Mouse (Mus musculus): ENCODE data around the gene Ipo7.
"Not testable (repeated sequence)": the region's sequence is repeated elsewhere in the genome, so short reads cannot be mapped to it uniquely, and the experiment has no call there.

Ipo7 gene

GRCm38 (mm10) chr7:110018117-110018630 lies at the start of gene Ipo7:
TSS of gene Ipo7 (plus strand) at chr7:110018274.
- peak; percentile 95 to 96 for DNase-seq

- DNase-seq: peak; percentile 67 to 80
Measured at GRCm38 (mm10) chr7:109968924-109969450, 49.1 kb upstream of the Ipo7 start.

DNA sequence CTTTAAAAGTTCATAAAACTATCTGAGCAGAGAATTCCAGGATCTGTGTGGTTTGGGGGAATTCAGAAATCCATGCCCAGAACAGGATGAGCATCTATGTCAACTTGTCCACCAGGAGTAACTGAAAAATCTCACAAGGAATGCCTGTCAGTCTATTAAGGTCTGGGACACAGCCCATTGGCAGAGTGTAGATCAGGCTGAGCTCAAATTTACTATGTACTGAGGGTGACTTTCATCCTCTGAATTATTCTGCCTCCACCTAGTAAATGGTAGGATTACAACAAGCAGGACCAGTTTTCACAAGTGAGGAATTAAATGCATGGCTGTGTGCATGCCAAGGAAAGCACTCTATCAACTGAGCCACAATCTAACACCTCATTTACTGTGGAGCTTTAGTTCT lies 48.5 kb upstream of the Ipo7 start:
- no peak for DNase-seq

GRCm38 (mm10) chr7:109975966-109976715 lies 41.9 kb upstream of the Ipo7 start:
- no peak for DNase-seq

GRCm38 (mm10) chr7:109977131-109977530 lies 40.9 kb upstream of the Ipo7 start:
- DNase-seq: peak; percentile 25 to 40

DNA sequence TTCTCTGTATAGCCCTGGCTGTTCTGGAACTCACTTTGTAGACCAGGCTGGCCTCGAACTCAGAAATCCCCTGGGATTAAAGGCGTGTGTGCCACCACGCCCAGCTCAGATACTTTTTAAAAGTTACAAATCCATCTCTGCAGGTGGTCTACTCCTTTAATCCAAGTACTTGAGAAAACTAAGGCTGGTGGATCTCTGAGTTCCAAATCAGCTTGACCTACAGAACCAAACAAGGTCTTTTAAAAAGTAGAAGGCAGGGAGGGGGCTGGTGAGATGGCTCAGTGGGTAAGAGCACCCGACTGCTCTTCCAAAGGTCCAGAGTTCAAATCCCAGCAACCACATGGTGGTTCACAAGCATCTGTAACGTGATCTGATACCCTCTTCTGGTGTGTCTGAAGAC lies 33.5 kb upstream of the Ipo7 start:
- not testable (repeated sequence) for DNase-seq

GRCm38 (mm10) chr7:109985661-109986132 lies 32.4 kb upstream of the Ipo7 start:
- DNase-seq: no peak

GRCm38 (mm10) chr7:109986133-109986669 lies 31.9 kb upstream of the Ipo7 start:
- peak; percentile 100 for DNase-seq

DNA sequence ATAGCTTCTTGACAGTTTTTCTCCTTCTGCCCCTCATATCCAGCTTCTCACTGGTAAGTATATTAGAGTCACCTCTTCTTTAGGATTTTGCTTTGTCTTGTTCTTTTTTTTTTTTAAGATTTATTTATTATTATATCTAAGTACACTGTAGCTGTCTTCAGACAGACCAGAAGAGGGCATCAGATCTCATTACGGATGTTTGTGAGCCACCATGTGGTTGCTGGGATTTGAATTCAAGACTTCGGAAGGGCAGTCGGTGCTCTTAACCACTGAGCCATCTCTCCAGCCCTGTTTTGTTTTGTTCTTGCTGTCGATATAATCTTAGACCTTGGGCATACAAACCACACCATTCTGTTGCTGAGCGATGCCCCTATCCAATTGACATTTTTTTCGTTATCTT lies 31.3 kb upstream of the Ipo7 start, which contains the start of gene Tmem41b:
Gene Tmem41b (minus strand): TSS at position 155 of the 400 bp plus-strand sequence.
- peak; percentile 11 to 14 for DNase-seq

- DNase-seq: no peak
Measured at GRCm38 (mm10) chr7:109991286-109991685, 26.8 kb upstream of the Ipo7 start.

DNA sequence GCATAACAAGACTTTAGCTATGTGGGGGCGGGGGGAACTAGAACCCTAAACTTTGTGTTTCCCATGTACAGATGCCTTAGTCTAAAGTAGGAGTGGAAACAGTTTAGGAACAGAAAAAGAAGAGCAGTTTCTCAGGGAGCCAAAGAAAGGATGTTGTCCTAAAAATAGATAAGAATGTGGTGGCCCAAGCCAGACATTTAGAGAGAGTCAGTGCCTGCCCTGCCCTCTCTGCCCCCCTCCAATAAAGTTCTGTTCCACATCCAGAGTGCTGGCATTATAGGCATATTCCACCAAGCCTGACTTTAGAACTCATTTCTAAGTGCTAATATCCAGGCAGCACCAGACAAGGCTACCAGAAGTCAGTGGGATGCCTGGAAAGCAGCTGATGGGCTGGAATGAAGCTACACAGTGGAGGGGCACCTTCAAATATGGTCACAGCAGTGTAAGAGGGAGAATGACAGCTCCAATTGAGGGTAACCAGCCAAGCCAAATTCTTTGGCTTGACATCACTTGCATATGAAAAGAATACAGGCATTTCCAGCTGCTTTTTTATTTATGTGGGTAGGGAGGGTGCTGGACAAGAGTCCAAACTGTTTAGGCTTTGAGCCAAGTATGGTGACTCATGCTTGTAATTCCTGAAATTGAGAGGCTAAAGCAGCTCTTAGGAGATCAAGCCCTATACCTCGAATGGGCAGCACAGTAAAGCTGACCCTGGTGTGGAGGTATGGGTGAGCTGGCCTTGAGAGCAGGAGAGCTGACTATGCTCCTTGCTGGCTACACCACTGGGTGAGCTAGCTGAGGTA lies 24.7 kb upstream of the Ipo7 start:
- peak; percentile 9 to 29 for DNase-seq

DNA sequence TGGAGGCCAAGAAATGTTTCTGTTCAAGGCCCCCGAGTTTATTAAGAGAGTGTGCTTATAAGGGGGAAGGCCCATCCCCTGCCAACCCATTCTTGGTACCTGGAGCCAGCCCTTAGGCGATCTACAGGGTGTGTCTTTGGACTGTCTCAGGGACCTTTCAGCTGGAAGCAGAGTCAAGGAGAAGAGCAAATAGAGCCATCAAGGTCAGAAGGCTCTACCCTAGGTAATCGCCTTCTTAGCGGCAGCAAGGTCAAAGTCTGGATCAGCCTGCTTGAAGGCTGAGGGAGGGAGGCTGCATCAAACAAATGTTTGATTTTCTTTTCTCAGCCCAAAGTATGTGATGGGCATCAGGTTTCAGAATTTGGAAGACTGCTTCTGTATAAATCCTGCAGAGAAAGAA lies 19.7 kb upstream of the Ipo7 start:
- DNase-seq: no peak

DNA sequence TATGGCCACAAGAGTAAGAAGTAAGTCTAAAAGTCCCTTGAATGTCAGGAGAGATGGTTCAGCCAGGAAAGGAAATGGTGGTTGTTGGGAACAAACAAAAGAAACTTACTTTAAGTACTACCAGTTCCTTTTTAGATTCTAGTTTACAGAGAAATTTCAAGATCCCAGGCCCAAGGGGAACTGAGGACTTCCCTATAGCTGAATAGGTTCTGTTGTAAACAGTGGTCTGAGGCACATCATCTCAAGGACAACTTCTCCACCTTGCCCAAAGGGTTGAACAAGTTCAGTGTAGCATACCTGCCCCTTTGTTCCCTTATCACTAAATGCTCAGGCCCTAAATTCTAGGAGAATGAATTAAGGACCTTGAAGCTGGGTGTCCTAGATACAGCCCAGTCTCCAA lies 16.0 kb upstream of the Ipo7 start:
- no peak for DNase-seq

- peak; percentile 72 to 84 for DNase-seq
Measured at GRCm38 (mm10) chr7:110002968-110003367, 15.1 kb upstream of the Ipo7 start.

DNA sequence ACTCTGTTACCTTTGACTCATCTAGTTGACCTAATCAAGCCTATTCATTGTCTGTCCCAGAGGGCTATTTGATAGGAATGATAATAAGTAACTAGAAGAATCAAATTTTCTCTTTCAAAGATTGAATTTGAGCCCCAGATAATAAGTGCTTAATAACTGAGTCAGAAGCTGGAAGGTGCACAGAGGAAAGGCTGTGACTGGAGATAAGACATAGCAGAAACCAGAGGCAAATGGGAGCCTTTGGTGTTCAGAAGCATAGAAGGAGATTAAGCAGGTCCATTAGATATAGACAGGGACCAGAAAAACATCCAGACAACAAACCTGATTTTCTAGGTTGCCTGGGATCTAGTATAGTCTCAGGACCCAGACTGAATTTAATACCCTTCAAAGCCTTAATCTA lies 12.1 kb upstream of the Ipo7 start:
- no peak for DNase-seq

DNA sequence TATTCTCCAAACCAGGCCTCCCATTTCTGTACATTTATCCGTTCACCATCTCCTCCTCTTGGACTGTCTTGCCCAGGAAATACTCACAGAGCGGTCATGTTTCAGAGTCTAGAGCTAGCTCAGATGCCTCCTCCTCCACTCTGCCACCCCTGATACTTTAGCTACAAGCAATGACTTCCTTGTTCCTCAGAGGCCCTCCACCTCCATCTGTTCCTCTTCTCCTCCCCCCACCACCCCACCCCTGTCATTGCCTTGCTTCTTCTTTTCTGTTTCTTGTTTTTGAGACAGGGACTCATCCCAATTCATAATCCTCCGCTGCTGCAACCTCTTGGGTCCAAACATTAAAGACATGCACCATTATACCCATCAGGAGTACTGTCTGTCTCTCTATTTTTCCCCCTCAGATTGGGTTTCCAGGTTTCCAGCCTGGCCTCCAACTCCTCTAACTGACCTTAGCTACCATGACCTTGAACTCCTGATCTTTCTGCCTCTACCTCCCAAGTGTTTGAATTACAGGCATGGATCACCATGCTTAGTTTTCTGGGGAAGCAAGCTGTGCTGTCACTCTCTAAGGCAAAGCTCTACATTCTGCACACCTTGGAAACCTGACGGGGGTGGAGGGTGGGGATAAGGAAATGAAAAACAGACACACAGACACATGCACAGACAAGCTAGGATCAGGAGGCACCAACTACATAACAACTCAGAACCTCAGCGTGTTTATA lies 11.4 kb upstream of the Ipo7 start:
- DNase-seq: no peak

DNA sequence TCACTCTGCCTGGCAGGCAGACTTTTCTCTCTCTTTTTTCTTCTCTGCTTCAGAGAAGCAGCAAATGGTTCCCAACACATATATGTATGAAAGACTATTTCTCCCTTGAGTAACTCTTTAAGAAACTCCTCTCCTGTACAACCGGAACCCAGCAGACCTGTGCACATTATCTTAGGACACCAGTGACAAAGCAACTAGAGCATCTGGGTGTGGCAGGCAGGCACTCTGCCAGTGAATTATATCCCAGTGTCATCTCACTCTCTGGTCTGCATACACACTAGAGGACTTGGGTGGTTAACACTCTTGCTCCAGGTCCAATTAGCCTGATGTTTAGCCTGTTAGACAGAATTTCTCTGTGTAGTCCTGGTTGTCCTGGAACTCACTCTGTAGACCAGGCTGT lies 9.6 kb upstream of the Ipo7 start:
- DNase-seq: no peak

DNA sequence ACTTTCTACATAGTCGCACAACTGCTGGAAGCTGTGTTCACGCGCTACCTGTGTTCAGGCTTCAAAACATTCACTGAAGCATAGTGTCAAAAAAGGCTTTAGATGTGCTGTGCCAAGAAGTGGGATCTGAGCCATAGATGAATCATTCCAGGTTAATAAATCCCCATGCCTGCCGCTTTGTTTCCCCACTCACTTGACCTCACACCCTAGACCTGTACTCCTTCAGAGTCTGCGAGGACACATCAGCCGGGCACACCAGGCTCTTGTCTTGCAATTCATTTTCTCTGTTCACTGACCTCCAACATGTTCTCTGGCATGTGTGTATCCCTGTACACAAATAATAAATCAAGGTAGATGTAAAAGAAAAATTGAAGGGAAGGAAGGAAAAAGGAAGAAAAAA lies 9.0 kb upstream of the Ipo7 start:
- DNase-seq: no peak

GRCm38 (mm10) chr7:110011417-110011816 lies 6.7 kb upstream of the Ipo7 start:
- no peak for DNase-seq

- DNase-seq: no peak
Measured at GRCm38 (mm10) chr7:110014272-110014671, 3.8 kb upstream of the Ipo7 start.

- peak; percentile 72 to 83 for DNase-seq
Measured at GRCm38 (mm10) chr7:110018631-110019482, 783 bp downstream of the Ipo7 start.

Measured in kidney, postnatal 4 days (tissue).